Mouse (Mus musculus) kidney, adult 2 months (tissue): ENCODE measurements around the gene Glis3.

Experiments
- CTCF ChIP-seq: fragments of 200-500 bp; conservative IDR thresholded peaks from 2 replicates; pipeline ENCODE4 v1.5.1; 2011; ENCODE audit warnings: low read depth, mild to moderate bottlenecking, control low read depth, low read length, moderate library complexity, mixed read lengths; ENCODE audit not compliant: insufficient read depth, insufficient read length
- POLR2A ChIP-seq: fragments of 200-500 bp; IDR thresholded peaks from one replicate; pipeline ENCODE4 v1.6.1; 2011; ENCODE audit warnings: low read depth, low read length, control low read depth

DNA sequence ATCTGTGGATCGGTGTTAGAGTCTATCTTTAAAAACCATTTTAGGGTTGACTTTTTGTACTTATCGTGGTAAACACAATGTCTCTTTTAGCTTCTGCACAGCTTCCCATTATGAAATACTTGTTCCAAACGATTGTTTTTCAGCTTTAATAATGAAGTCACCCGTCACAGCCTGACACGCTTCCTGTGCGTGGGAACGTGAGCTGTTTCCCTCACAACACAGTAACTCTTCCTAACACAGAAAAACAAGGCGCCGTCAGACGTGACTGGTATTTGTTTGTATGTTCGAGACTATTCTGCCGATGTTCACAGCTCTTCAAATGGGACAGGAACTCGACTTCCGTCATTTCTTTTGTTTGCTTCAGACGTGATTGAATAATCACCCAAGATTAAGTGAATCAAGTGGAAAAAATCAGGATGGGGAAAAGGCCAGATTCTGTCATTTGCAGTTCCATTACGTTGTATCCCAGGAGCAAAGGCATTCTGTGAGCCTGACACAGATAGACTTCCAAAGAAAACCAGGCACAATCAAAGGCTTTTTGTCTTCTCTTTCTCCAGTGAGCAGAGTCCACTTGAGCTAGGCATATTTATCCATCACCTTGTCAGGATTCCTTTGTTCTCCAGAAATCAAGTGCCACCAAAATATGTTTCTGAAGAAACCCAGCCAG, 351.3 kb downstream of the Glis3 start:
- no peak for TF ChIP-seq CTCF
- TF ChIP-seq POLR2A, result no peak
